Mouse (Mus musculus) right cerebral cortex, postnatal 25 days (tissue): ENCODE measurements around the gene B3galt4.

ENCODE experiments used
- DNase-seq: peaks from one replicate; pipeline ENCODE4 v3.0.0; 2022

B3galt4 gene

GRCm38 (mm10) chr17:33902491-33902890 lies 48.8 kb downstream of the B3galt4 start:
- no peak for DNase-seq

- no peak for DNase-seq
Measured at GRCm38 (mm10) chr17:33902079-33902478, 49.2 kb downstream of the B3galt4 start.

GRCm38 (mm10) chr17:33901653-33902052 lies 49.6 kb downstream of the B3galt4 start:
- DNase-seq: no peak

- DNase-seq: no peak
Measured at GRCm38 (mm10) chr17:33900989-33901314, 50.3 kb downstream of the B3galt4 start.

GRCm38 (mm10) chr17:33900281-33900988 lies 50.9 kb downstream of the B3galt4 start:
- no peak for DNase-seq
